In the genomic region with DNA sequence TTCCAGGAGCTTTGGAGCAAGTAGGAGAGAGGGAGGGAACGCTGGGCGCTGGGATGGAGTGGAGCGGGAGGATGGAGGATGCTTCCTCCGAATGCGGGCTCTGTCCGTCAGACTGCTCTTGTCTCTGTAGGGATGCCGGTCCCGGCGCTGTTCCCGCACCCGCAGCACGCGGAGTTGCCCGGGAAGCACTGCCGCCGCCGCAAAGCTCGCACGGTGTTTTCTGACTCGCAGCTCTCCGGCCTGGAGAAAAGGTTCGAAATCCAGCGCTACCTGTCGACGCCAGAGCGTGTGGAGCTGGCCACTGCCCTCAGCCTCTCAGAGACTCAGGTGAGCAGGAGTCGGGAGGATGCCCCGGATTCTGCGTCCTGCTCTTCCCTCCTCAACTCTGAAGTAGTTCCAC, we compare ENCODE assay signal across 22 mouse cellular contexts. TPM values are rescaled to one million over a fixed set of nuclear protein-coding genes. Genes with fewer than 3 reads are reported as not detected.
A peak's percentile ranks its signal among the peaks of the same experiment; 100 is the strongest.
DNase-seq lines count a peak whose midpoint lies in the region; ATAC-seq lines count a peak whose summit lies in the region.
"Had no signal": no experiment of that assay in that cellular context is flagged by ENCODE, and none has a peak within 500 bp of the region (broad histone marks: within the 10 kb centered on the region; RNA-seq: fewer than 3 reads in every experiment).

No protein-coding gene starts in this region.

- H3K9ac ChIP-seq in forebrain, embryonic 15.5 days (replicated peaks), result no peak overlapping the region
- no peak overlapping the region for H3K9ac ChIP-seq in forebrain, embryonic 14.5 days (ENCODE audit: low read length)
- no peak overlapping the region for H3K9ac ChIP-seq in neural tube, embryonic 11.5 days (ENCODE audit: low read length)
- H3K9ac ChIP-seq: heart, embryonic 12.5 days; hindbrain, embryonic 15.5 days; kidney, embryonic 15.5 days; limb, embryonic 12.5 days; liver, embryonic 12.5 days had no signal

- 2% methylated on average over 29 of the region's 29 CpGs for WGBS in forebrain, embryonic 15.5 days
- 0% methylated on average over 29 of the region's 29 CpGs for WGBS in forebrain, embryonic 14.5 days
- 1% methylated on average over 29 of the region's 29 CpGs for WGBS in limb, embryonic 10.5 days
- 2% methylated on average over 29 of the region's 29 CpGs for WGBS in neural tube, embryonic 11.5 days
- 2% methylated on average over 29 of the region's 29 CpGs for WGBS in heart, embryonic 10.5 days

- H3K36me3 ChIP-seq in forebrain, embryonic 15.5 days, result no peaks in the 10 kb centered on the region
- H3K36me3 ChIP-seq in forebrain, embryonic 14.5 days (ENCODE audit: control insufficient read depth, insufficient read depth, low read length), result no peaks in the 10 kb centered on the region
- no peaks in the 10 kb centered on the region for H3K36me3 ChIP-seq in limb, embryonic 10.5 days
- H3K36me3 ChIP-seq in neural tube, embryonic 11.5 days (ENCODE audit: control insufficient read depth, insufficient read depth, low read length), result no peaks in the 10 kb centered on the region
- no peaks in the 10 kb centered on the region for H3K36me3 ChIP-seq in heart, embryonic 10.5 days
- H3K36me3 ChIP-seq: heart, embryonic 12.5 days; hindbrain, embryonic 15.5 days; kidney, embryonic 15.5 days; limb, embryonic 12.5 days; liver, embryonic 12.5 days had no signal

- no peak overlapping the region for H3K27ac ChIP-seq in forebrain, embryonic 15.5 days (replicated peaks)
- no peak overlapping the region for H3K27ac ChIP-seq in forebrain, embryonic 14.5 days (ENCODE audit: low read depth, low read length)
- no peak overlapping the region for H3K27ac ChIP-seq in limb, embryonic 10.5 days
- no peak overlapping the region for H3K27ac ChIP-seq in neural tube, embryonic 11.5 days (ENCODE audit: low read depth, low read length)
- H3K27ac ChIP-seq in heart, embryonic 10.5 days, result no peak overlapping the region
- H3K27ac ChIP-seq: hindbrain, embryonic 15.5 days; kidney, embryonic 15.5 days; limb, embryonic 12.5 days; liver, embryonic 12.5 days had no signal

- DNase-seq in forebrain, embryonic 14.5 days (ENCODE audit: low spot score), result no peak
- peak; percentile 24 for DNase-seq in right cerebral cortex, postnatal 4 days
- DNase-seq in right cerebral cortex, postnatal 14 days, result no peak
- DNase-seq in limb, embryonic 10.5 days (ENCODE audit: low spot score), result peak; percentile 59
- peak; percentile 44 for DNase-seq in neural tube, embryonic 11.5 days (ENCODE audit: low spot score)
- DNase-seq in heart, embryonic 10.5 days (ENCODE audit: low spot score), result no peak
- DNase-seq in layer of hippocampus, adult 11-12 months (ENCODE audit: low spot score), result no peak
- DNase-seq: adrenal gland, postnatal 10 days; cerebellum, postnatal 36 days; lung, adult 2 months; lung, postnatal 36 days; right cerebral cortex, adult 18-20 months had no signal

- H3K4me2 ChIP-seq in forebrain, embryonic 15.5 days (replicated peaks), result no peak overlapping the region
- H3K4me2 ChIP-seq in forebrain, embryonic 14.5 days (ENCODE audit: low read length), result no peak overlapping the region
- H3K4me2 ChIP-seq in neural tube, embryonic 11.5 days (ENCODE audit: low read depth), result no peak overlapping the region
- H3K4me2 ChIP-seq: heart, embryonic 12.5 days; hindbrain, embryonic 15.5 days; kidney, embryonic 15.5 days; limb, embryonic 12.5 days; liver, embryonic 12.5 days had no signal

- no peak for ATAC-seq in forebrain, embryonic 15.5 days (replicated peaks)
- ATAC-seq in forebrain, embryonic 14.5 days, result no peak
- no peak for ATAC-seq in neural tube, embryonic 11.5 days (ENCODE audit: insufficient read depth, low FRiP score, low TSS enrichment)
- ATAC-seq: activated CD4-positive, CD25-positive, alpha-beta regulatory T cell, adult 4 months; intestine, postnatal 0 days; liver, embryonic 12.5 days had no signal

- 0 out of 2 replicates have a peak overlapping the region, but pooled peaks have one; percentile 4 for H3K4me3 ChIP-seq in forebrain, embryonic 15.5 days
- no peak overlapping the region for H3K4me3 ChIP-seq in forebrain, embryonic 14.5 days (ENCODE audit: low read depth, low read length)
- no peak overlapping the region for H3K4me3 ChIP-seq in limb, embryonic 10.5 days
- no peak overlapping the region for H3K4me3 ChIP-seq in neural tube, embryonic 11.5 days (ENCODE audit: low read depth, low read length)
- no peak overlapping the region for H3K4me3 ChIP-seq in heart, embryonic 10.5 days
- H3K4me3 ChIP-seq: heart, embryonic 12.5 days; hindbrain, embryonic 15.5 days; kidney, embryonic 15.5 days; limb, embryonic 12.5 days; liver, embryonic 12.5 days had no signal

- no peaks in the 10 kb centered on the region for H3K9me3 ChIP-seq in forebrain, embryonic 15.5 days
- H3K9me3 ChIP-seq in forebrain, embryonic 14.5 days (replicated peaks; ENCODE audit: control insufficient read depth, low read length), result no peaks in the 10 kb centered on the region
- H3K9me3 ChIP-seq in limb, embryonic 10.5 days (replicated peaks), result no peaks in the 10 kb centered on the region
- H3K9me3 ChIP-seq in neural tube, embryonic 11.5 days (ENCODE audit: control insufficient read depth, low read length), result no peaks in the 10 kb centered on the region
- H3K9me3 ChIP-seq in heart, embryonic 10.5 days, result no peaks in the 10 kb centered on the region
- H3K9me3 ChIP-seq: heart, embryonic 12.5 days; hindbrain, embryonic 15.5 days; kidney, embryonic 15.5 days; limb, embryonic 12.5 days; liver, embryonic 12.5 days had no signal

- H3K4me1 ChIP-seq in forebrain, embryonic 15.5 days, result peaks cover 29% of the 10 kb centered on the region
- H3K4me1 ChIP-seq in forebrain, embryonic 14.5 days (ENCODE audit: control insufficient read depth, insufficient read depth, low read length), result no peaks in the 10 kb centered on the region
- peaks cover 30% of the 10 kb centered on the region for H3K4me1 ChIP-seq in limb, embryonic 10.5 days
- no peaks in the 10 kb centered on the region; the same call in 1 of the 2 replicates for H3K4me1 ChIP-seq in neural tube, embryonic 11.5 days (ENCODE audit: control insufficient read depth, insufficient read depth, low read length)
- H3K4me1 ChIP-seq in heart, embryonic 10.5 days, result peaks cover 26% of the 10 kb centered on the region

- peaks cover 89% of the 10 kb centered on the region for H3K27me3 ChIP-seq in forebrain, embryonic 15.5 days
- peaks cover 90% of the 10 kb centered on the region for H3K27me3 ChIP-seq in forebrain, embryonic 14.5 days (replicated peaks; ENCODE audit: control insufficient read depth, insufficient read depth, low read length)
- peaks cover 100% of the 10 kb centered on the region for H3K27me3 ChIP-seq in limb, embryonic 10.5 days (ENCODE audit: low read depth, poor library complexity, severe bottlenecking)
- H3K27me3 ChIP-seq in neural tube, embryonic 11.5 days (ENCODE audit: control insufficient read depth, insufficient read depth, low read length), result peaks cover 99% of the 10 kb centered on the region
- peaks cover 100% of the 10 kb centered on the region for H3K27me3 ChIP-seq in heart, embryonic 10.5 days (ENCODE audit: insufficient read depth, poor library complexity, severe bottlenecking)

RNA-seq across cellular contexts. Expression of a gene that starts 2.2 kb away (rescaled TPM):
- polyA plus RNA-seq in forebrain, embryonic 15.5 days (2015; fragmentation: Nextera tagmentation; extraction: Ambion mirVana), result 0.91 and 2.9 TPM in 2 replicates
- polyA plus RNA-seq in forebrain, embryonic 14.5 days (2014; fragmentation: Nextera tagmentation; extraction: Ambion mirVana), result 1.2 and 1.3 TPM in 2 replicates
- not detected in 2 replicates for polyA plus RNA-seq in limb, embryonic 10.5 days (2016; fragmentation: Nextera tagmentation; extraction: Ambion mirVana)
- not detected in 2 replicates for polyA plus RNA-seq in neural tube, embryonic 11.5 days (2014; fragmentation: Nextera tagmentation; extraction: Ambion mirVana)
- not detected in 2 replicates for polyA plus RNA-seq in heart, embryonic 10.5 days (2016; fragmentation: Nextera tagmentation; extraction: Ambion mirVana)
- polyA plus RNA-seq: activated CD4-positive, CD25-positive, alpha-beta regulatory T cell, adult 4 months; embryonic facial prominence, embryonic 14.5 days; heart, embryonic 12.5 days; hindbrain, embryonic 15.5 days; intestine, postnatal 0 days; kidney, embryonic 15.5 days; limb, embryonic 12.5 days; liver, embryonic 12.5 days; urinary bladder, adult 2 months had no signal

Comparison
In these comparisons a context has a peak if more than half of its experiments do, and no peak if none do; other contexts are left out.
1. DNase-seq: peak in right cerebral cortex, postnatal 4 days (single experiment), limb, embryonic 10.5 days (single experiment) and neural tube, embryonic 11.5 days (single experiment); none in forebrain, embryonic 14.5 days (single experiment), right cerebral cortex, postnatal 14 days (single experiment), heart, embryonic 10.5 days (single experiment) and layer of hippocampus, adult 11-12 months (single experiment).